Mouse (Mus musculus) neural tube, embryonic 11.5 days (tissue): ENCODE measurements around the gene Babam2. TPM values are rescaled to one million over a fixed set of nuclear protein-coding genes. Genes with fewer than 3 reads are reported as not detected.

ENCODE experiments used
- ATAC-seq: fragments of 200-750 bp; cut with Nextera tagmentation; 2 replicates; pipeline ENCODE4 v1.8.0; 2017; ENCODE audit warnings: moderate number of reproducible peaks, mild to moderate bottlenecking, moderate TSS enrichment, moderate library complexity; ENCODE audit not compliant: insufficient read depth, low FRiP score, low TSS enrichment
- DNase-seq: peaks from one replicate; pipeline ENCODE4 v3.0.0-alpha.2; 2015; ENCODE audit warnings: low spot score
- H3K27ac ChIP-seq: fragments of 300-500 bp; sonication (generic); 2 replicates; pipeline ENCODE4 v1.5.1; 2014; ENCODE audit warnings: low read depth, mild to moderate bottlenecking, low read length
- H3K27me3 ChIP-seq: fragments of 300-500 bp; sonication (generic); 2 replicates; pipeline ENCODE4 v1.6.1; 2014; ENCODE audit warnings: mild to moderate bottlenecking, low read length, mixed read lengths; ENCODE audit not compliant: control insufficient read depth, insufficient read depth
- H3K36me3 ChIP-seq: fragments of 300-500 bp; sonication (generic); 2 replicates; pipeline ENCODE4 v1.6.1; 2014; ENCODE audit warnings: mild to moderate bottlenecking, low read length, moderate library complexity, mixed read lengths; ENCODE audit not compliant: control insufficient read depth, insufficient read depth
- H3K4me1 ChIP-seq: fragments of 300-500 bp; sonication (generic); 2 replicates; pipeline ENCODE4 v1.6.1; 2014; ENCODE audit warnings: low read length, mixed read lengths; ENCODE audit not compliant: control insufficient read depth, insufficient read depth
- H3K4me2 ChIP-seq: fragments of 300-500 bp; sonication (generic); 2 replicates; pipeline ENCODE4 v1.6.1; 2014; ENCODE audit warnings: low read depth, mild to moderate bottlenecking, moderate library complexity
- H3K4me3 ChIP-seq: fragments of 300-500 bp; sonication (generic); 2 replicates; pipeline ENCODE4 v1.5.1; 2014; ENCODE audit warnings: low read depth, low read length
- H3K9ac ChIP-seq: fragments of 300-500 bp; sonication (generic); 2 replicates; pipeline ENCODE4 v1.6.1; 2014; ENCODE audit warnings: mild to moderate bottlenecking, low read length
- H3K9me3 ChIP-seq: fragments of 300-500 bp; sonication (generic); 2 replicates; pipeline ENCODE4 v1.6.1; 2016; ENCODE audit warnings: low read length; ENCODE audit not compliant: control insufficient read depth
- WGBS: fragments of 180-500 bp; shearing (Covaris S2); extraction: QIAGEN DNeasy Blood & Tissue Kit; methylation state at CpG from one replicate; pipeline ENCODE4 v1.1.7; 2014; 5-methylcytosine and 5-hydroxymethylcytosine counted together
- polyA plus RNA-seq: library from polyadenylated mRNA; unstranded; fragments of >200 nt; fragmentation: Nextera tagmentation; extraction: Ambion mirVana; gene quantifications from 2 replicates; pipeline ENCODE4 v1.2.1, GENCODE M21; 2014

Gene Babam2
- polyA plus RNA-seq, 1 experiment from 2014 or later: 45.0 TPM

GRCm38 (mm10) chr5:31862753-31863468 lies 165.4 kb downstream of the Babam2 start:
- no peaks in the 10 kb centered on the region for H3K27me3 ChIP-seq
- H3K4me2 ChIP-seq: no peak overlapping the region

GRCm38 (mm10) chr5:31864095-31864494 lies 166.6 kb downstream of the Babam2 start:
- DNase-seq: no peak
- no peak overlapping the region for H3K9ac ChIP-seq
- H3K36me3 ChIP-seq: no peaks in the 10 kb centered on the region
- no peak overlapping the region for H3K27ac ChIP-seq
- 21% methylated on average over 2 of the region's 2 CpGs for WGBS
- no peaks in the 10 kb centered on the region for H3K27me3 ChIP-seq
- no peaks in the 10 kb centered on the region for H3K9me3 ChIP-seq
- H3K4me1 ChIP-seq: no peaks in the 10 kb centered on the region
- H3K4me2 ChIP-seq: no peak overlapping the region
- ATAC-seq: no peak
- no peak overlapping the region for H3K4me3 ChIP-seq

More at GRCm38 (mm10) chr5:31862753-31863468, 165.4 kb downstream of the Babam2 start:
- DNase-seq (no peak), ATAC-seq (no peak)
- no peak overlapping the region for H3K27ac ChIP-seq
- H3K36me3 ChIP-seq: no peaks in the 10 kb centered on the region
- H3K4me1 ChIP-seq: no peaks in the 10 kb centered on the region
- no peaks in the 10 kb centered on the region for H3K9me3 ChIP-seq
- 78% methylated on average over 1 of the region's 1 CpGs for WGBS
- H3K4me3 ChIP-seq: no peak overlapping the region
- no peak overlapping the region for H3K9ac ChIP-seq

- Histone ChIP-seq H3K9ac (no peak overlapping the region), H3K4me2 (no peak overlapping the region), H3K9me3 (no peaks in the 10 kb centered on the region), H3K27ac (no peak overlapping the region), H3K27me3 (no peaks in the 10 kb centered on the region), H3K4me3 (no peak overlapping the region), H3K36me3 (no peaks in the 10 kb centered on the region), H3K4me1 (no peaks in the 10 kb centered on the region)
- no peak for DNase-seq
- WGBS: 84% methylated on average over 3 of the region's 3 CpGs
- ATAC-seq: no peak
Observed at GRCm38 (mm10) chr5:31866071-31866470, 168.6 kb downstream of the Babam2 start.

DNA sequence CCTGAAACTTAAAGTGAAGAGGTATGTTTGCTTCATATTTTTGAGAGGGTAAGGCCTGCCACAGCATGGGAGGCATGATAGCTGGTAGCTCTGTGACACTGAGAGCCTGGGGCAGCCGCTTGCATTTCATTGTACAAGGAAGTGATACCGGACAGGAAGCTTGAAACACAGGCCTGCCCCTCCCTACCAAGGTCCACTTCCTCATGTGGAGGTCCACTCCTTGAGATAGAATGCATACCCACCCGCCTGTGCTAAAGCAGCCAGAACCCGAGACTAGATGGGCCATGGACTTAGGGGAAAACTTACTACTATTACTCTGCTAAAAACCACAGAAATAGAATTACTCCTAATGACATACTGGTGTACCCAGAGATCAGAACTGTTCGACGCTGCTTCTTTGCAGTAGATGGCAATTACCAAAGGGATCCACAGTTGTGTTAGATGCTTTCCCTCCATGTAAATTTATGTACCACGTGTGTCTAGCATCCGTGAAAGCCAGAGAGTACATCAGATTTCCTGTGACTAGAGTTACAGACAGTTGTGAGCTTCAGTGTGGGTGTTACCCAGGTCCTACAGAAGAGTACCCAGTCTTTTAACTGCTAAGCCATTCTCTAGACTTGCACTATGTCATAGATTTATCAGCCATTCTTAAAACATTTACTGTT lies 173.5 kb downstream of the Babam2 start:
- Histone ChIP-seq H3K27me3 (no peaks in the 10 kb centered on the region), H3K27ac (no peak overlapping the region), H3K4me2 (no peak overlapping the region), H3K4me1 (no peaks in the 10 kb centered on the region), H3K4me3 (no peak overlapping the region), H3K9ac (no peak overlapping the region), H3K36me3 (no peaks in the 10 kb centered on the region), H3K9me3 (no peaks in the 10 kb centered on the region)
- DNase-seq: no peak
- ATAC-seq: no peak
- WGBS: 87% methylated on average over 8 of the region's 8 CpGs

DNA sequence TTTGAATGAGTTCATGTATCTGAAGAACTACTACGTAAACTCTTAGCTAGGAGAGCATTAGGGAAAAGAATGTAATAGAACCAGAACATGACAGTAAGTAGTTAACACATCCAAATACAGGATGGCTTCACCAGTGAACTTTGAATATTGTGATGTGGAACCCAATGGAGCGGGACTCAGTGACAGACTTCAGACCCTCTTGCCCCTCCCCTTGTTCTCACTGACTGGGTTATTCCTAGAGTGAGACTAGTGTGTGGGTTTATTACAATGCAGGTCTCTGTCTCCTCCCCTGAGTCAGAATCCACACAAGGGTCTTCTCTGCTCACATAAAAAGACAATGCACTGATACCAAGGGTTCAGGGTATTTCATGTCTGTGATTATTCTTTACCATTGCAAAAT lies 175.8 kb downstream of the Babam2 start:
- ATAC-seq (no peak), DNase-seq (no peak)
- Histone ChIP-seq H3K27me3 (no peaks in the 10 kb centered on the region), H3K9ac (no peak overlapping the region), H3K4me2 (no peak overlapping the region), H3K27ac (no peak overlapping the region), H3K4me3 (no peak overlapping the region), H3K9me3 (no peaks in the 10 kb centered on the region), H3K4me1 (no peaks in the 10 kb centered on the region), H3K36me3 (no peaks in the 10 kb centered on the region)
- WGBS: 84% methylated on average over 2 of the region's 2 CpGs

DNA sequence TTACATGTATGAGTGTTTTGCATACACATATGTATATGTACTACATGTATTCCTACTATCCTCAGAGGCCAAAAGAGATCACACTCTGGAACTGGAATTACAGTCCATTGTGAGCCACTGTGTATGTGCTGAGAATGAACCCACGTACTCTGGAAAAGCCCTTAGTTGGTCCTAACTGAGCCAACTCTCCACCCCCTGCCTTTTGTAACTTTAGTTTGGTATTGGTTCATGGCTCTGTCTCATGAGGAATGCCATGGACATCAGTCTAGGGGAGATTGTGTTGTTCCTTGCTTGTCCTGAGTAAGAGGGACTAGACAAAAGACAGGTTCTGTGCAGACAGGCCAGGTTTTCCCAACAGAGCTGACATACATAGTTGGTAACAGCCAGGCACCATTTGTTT lies 177.1 kb downstream of the Babam2 start:
- ATAC-seq (no peak), DNase-seq (no peak)
- Histone ChIP-seq H3K9ac (no peak overlapping the region), H3K9me3 (no peaks in the 10 kb centered on the region), H3K27ac (no peak overlapping the region), H3K4me2 (no peak overlapping the region), H3K4me3 (no peak overlapping the region), H3K36me3 (no peaks in the 10 kb centered on the region), H3K4me1 (no peaks in the 10 kb centered on the region), H3K27me3 (no peaks in the 10 kb centered on the region)
- WGBS: 83% methylated on average over 1 of the region's 1 CpGs

DNA sequence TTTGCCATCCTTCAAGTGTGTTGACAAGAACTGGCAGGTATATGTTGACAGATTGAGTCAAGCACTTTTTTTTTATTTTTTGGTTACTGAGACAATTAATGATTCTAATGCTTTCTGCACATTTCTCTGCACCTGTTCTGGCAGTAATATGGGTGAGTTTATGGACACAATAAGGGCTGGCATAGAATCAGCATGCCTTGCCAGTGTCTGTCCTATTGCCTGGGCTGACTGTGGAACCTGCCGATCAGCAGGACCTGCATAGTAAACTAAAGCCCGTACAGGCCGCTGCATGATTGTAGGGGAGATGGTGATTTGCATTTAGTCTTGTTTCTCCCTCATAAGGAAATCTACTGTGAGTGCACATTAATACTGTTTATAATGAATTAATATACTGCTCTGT lies 178.0 kb downstream of the Babam2 start:
- no peak overlapping the region for H3K9ac ChIP-seq
- WGBS: 89% methylated on average over 3 of the region's 3 CpGs
- no peak overlapping the region for H3K4me3 ChIP-seq
- no peaks in the 10 kb centered on the region for H3K27me3 ChIP-seq
- no peaks in the 10 kb centered on the region for H3K4me1 ChIP-seq
- no peaks in the 10 kb centered on the region for H3K36me3 ChIP-seq
- H3K27ac ChIP-seq: no peak overlapping the region
- ATAC-seq (no peak), DNase-seq (no peak)
- H3K9me3 ChIP-seq: no peaks in the 10 kb centered on the region
- H3K4me2 ChIP-seq: no peak overlapping the region

- Histone ChIP-seq H3K27ac (no peak overlapping the region), H3K36me3 (no peaks in the 10 kb centered on the region), H3K9me3 (no peaks in the 10 kb centered on the region), H3K4me2 (no peak overlapping the region), H3K9ac (no peak overlapping the region), H3K4me3 (no peak overlapping the region), H3K27me3 (no peaks in the 10 kb centered on the region), H3K4me1 (no peaks in the 10 kb centered on the region)
- ATAC-seq: no peak
- no peak for DNase-seq
- WGBS: 79% methylated on average over 8 of the region's 8 CpGs
Observed at GRCm38 (mm10) chr5:31876216-31876974, 178.9 kb downstream of the Babam2 start.
